Mouse (Mus musculus) olfactory bulb, adult 2 months (tissue): ENCODE data around the gene Zfp787.
"Not testable (repeated sequence)": the region's sequence is repeated elsewhere in the genome, so short reads cannot be mapped to it uniquely, and the experiment has no call there.

Source experiments
- CTCF ChIP-seq: fragments of 200-500 bp; IDR thresholded peaks from 2 replicates; pipeline ENCODE4 v1.5.1; 2012; ENCODE audit warnings: low read depth, mild to moderate bottlenecking, low read length, moderate library complexity; ENCODE audit not compliant: insufficient read depth
- POLR2A ChIP-seq: fragments of 200-500 bp; IDR thresholded peaks from 2 replicates; pipeline ENCODE4 v1.6.1; 2012; ENCODE audit warnings: mild to moderate bottlenecking, low read depth, low read length, moderate library complexity; ENCODE audit not compliant: insufficient read depth

DNA sequence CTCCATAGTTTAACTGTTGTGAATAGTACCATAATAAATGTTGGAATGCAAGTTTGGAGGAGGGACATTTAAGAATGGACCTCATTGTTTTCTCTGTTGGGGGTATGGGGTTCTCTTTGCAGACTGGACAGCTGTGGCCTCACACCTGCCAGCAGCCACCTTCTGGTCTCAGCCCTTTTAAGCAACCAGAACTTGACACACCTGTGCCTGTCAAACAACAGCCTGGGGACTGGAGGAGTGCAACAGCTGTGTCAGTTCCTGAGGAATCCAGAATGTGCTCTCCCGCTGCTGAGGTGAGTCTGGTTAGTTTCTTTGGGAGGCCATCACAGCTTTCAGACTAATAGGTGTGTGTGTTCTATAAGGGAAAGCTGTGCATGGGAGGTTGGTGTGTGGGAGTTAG lies 34.7 kb downstream of the Zfp787 start:
- TF ChIP-seq POLR2A, CTCF: not testable (repeated sequence)
